Mouse (Mus musculus) midbrain, embryonic 12.5 days (tissue): Measurements from ENCODE around the gene Aspm. TPM values are rescaled to one million over a fixed set of nuclear protein-coding genes. Genes with fewer than 3 reads are reported as not detected.
"Not testable (repeated sequence)": the region's sequence is repeated elsewhere in the genome, so short reads cannot be mapped to it uniquely, and the experiment has no call there.

ENCODE experiments used
- ATAC-seq: fragments of 200-750 bp; cut with Nextera tagmentation; 2 replicates; pipeline ENCODE4 v1.8.0; 2017; ENCODE audit warnings: low read depth, moderate TSS enrichment, moderate library complexity; ENCODE audit not compliant: low FRiP score
- H3K27ac ChIP-seq: fragments of 300-500 bp; sonication (generic); replicated peaks from 2 replicates; pipeline ENCODE4 v1.5.1; 2016; ENCODE audit warnings: mild to moderate bottlenecking
- H3K27me3 ChIP-seq: fragments of 300-500 bp; sonication (generic); 2 replicates; pipeline ENCODE4 v1.6.1; 2016; ENCODE audit warnings: mild to moderate bottlenecking
- H3K36me3 ChIP-seq: fragments of 300-500 bp; sonication (generic); 2 replicates; pipeline ENCODE4 v1.6.1; 2016
- H3K4me1 ChIP-seq: fragments of 300-500 bp; sonication (generic); 2 replicates; pipeline ENCODE4 v1.6.1; 2016
- H3K4me2 ChIP-seq: fragments of 300-500 bp; sonication (generic); replicated peaks from 2 replicates; pipeline ENCODE4 v1.6.1; 2016; ENCODE audit warnings: mild to moderate bottlenecking, moderate library complexity
- H3K4me3 ChIP-seq: fragments of 300-500 bp; sonication (generic); 2 replicates; pipeline ENCODE4 v1.5.1; 2016; ENCODE audit warnings: mild to moderate bottlenecking
- H3K9ac ChIP-seq: fragments of 300-500 bp; sonication (generic); replicated peaks from 2 replicates; pipeline ENCODE4 v1.6.1; 2016; ENCODE audit warnings: mild to moderate bottlenecking, moderate library complexity
- H3K9me3 ChIP-seq: fragments of 300-500 bp; sonication (generic); 2 replicates; pipeline ENCODE4 v1.6.1; 2016; ENCODE audit warnings: mild to moderate bottlenecking
- WGBS: fragments of 180-500 bp; shearing (Covaris S2); methylation state at CpG from one replicate; pipeline ENCODE4 v1.1.7; 2016; 5-methylcytosine and 5-hydroxymethylcytosine counted together
- polyA plus RNA-seq: library from polyadenylated mRNA; unstranded; fragments of >200 nt; fragmentation: Nextera tagmentation; extraction: Ambion mirVana; gene quantifications from 2 replicates; pipeline ENCODE4 v1.2.1, GENCODE M21; 2016

Aspm gene
- 26.2 TPM in 2 replicates for polyA plus RNA-seq

GRCm38 (mm10) chr1:139454340-139455225 is at the start of gene Aspm:
Gene Aspm, plus strand, starts transcription at chr1:139454772.
- H3K4me3 ChIP-seq, result peak within 1 kb of the TSS; percentile 87
- peak; percentile 99 for ATAC-seq
- no peaks in the 10 kb centered on the region for H3K27me3 ChIP-seq
- peak within 1 kb of the TSS; percentile 73 for H3K9ac ChIP-seq
- peaks cover 11% of the 10 kb centered on the region for H3K36me3 ChIP-seq
- peak within 1 kb of the TSS; percentile 94 for H3K4me2 ChIP-seq
- H3K4me1 ChIP-seq, result peaks cover 18% of the 10 kb centered on the region
- H3K27ac ChIP-seq, result peak within 1 kb of the TSS; percentile 68; the same call in 1 of the 2 replicates
- H3K9me3 ChIP-seq, result no peaks in the 10 kb centered on the region
- under 1% methylated on average over 58 of the region's 65 CpGs for WGBS

GRCm38 (mm10) chr1:139405766-139406165 is 48.8 kb upstream of the Aspm start:
- no peak for ATAC-seq
- Histone ChIP-seq H3K9ac (no peak overlapping the region), H3K4me2 (no peak overlapping the region), H3K27ac (no peak overlapping the region), H3K27me3 (no peaks in the 10 kb centered on the region), H3K36me3 (no peaks in the 10 kb centered on the region), H3K4me3 (no peak overlapping the region), H3K9me3 (no peaks in the 10 kb centered on the region), H3K4me1 (no peaks in the 10 kb centered on the region)

GRCm38 (mm10) chr1:139407701-139408100 is 46.9 kb upstream of the Aspm start:
- Histone ChIP-seq H3K36me3 (no peaks in the 10 kb centered on the region), H3K27ac (no peak overlapping the region), H3K4me3 (no peak overlapping the region), H3K9ac (no peak overlapping the region), H3K4me2 (no peak overlapping the region), H3K27me3 (no peaks in the 10 kb centered on the region), H3K4me1 (no peaks in the 10 kb centered on the region), H3K9me3 (no peaks in the 10 kb centered on the region)
- ATAC-seq, result no peak
- WGBS, result 62% methylated on average over 5 of the region's 5 CpGs

GRCm38 (mm10) chr1:139412365-139412764 is 42.2 kb upstream of the Aspm start:
- not testable (repeated sequence) for H3K36me3 ChIP-seq, ATAC-seq, H3K4me1 ChIP-seq, H3K4me3 ChIP-seq, H3K9ac ChIP-seq, H3K27ac ChIP-seq, H3K4me2 ChIP-seq, H3K27me3 ChIP-seq, H3K9me3 ChIP-seq
- WGBS, result 83% methylated on average over 2 of the region's 2 CpGs

GRCm38 (mm10) chr1:139413465-139413864 is 41.1 kb upstream of the Aspm start:
- no peak overlapping the region for H3K9ac ChIP-seq
- H3K4me2 ChIP-seq, result no peak overlapping the region
- H3K4me3 ChIP-seq, result no peak overlapping the region
- no peaks in the 10 kb centered on the region for H3K36me3 ChIP-seq
- ATAC-seq, result no peak
- no peaks in the 10 kb centered on the region for H3K4me1 ChIP-seq
- no peaks in the 10 kb centered on the region for H3K9me3 ChIP-seq
- no peak overlapping the region for H3K27ac ChIP-seq
- WGBS, result 92% methylated on average over 3 of the region's 3 CpGs
- H3K27me3 ChIP-seq, result no peaks in the 10 kb centered on the region

- H3K9ac ChIP-seq, result peak overlapping the region; percentile 94; the same call in 1 of the 2 replicates
- H3K9me3 ChIP-seq, result no peaks in the 10 kb centered on the region
- H3K4me2 ChIP-seq, result peak overlapping the region; percentile 72
- peaks cover 31% of the 10 kb centered on the region for H3K4me1 ChIP-seq
- WGBS, result 6% methylated on average over 8 of the region's 8 CpGs
- no peaks in the 10 kb centered on the region for H3K27me3 ChIP-seq
- H3K4me3 ChIP-seq, result peak overlapping the region; percentile 87
- H3K27ac ChIP-seq, result peak overlapping the region; percentile 94; the same call in 1 of the 2 replicates
- ATAC-seq, result peak; percentile 14; the same call in 1 of the 2 replicates
- H3K36me3 ChIP-seq, result 0 out of 2 replicates have a peak, but pooled peaks cover 3% of the 10 kb centered on the region
These were observed 33.1 kb upstream of the Aspm start for GRCm38 (mm10) chr1:139421521-139421874.

- Histone ChIP-seq H3K4me2 (peak within 1 kb of the TSS; percentile 72), H3K4me1 (peaks cover 35% of the 10 kb centered on the region), H3K36me3 (0 out of 2 replicates have a peak, but pooled peaks cover 3% of the 10 kb centered on the region), H3K27me3 (no peaks in the 10 kb centered on the region), H3K9me3 (no peaks in the 10 kb centered on the region), H3K4me3 (peak within 1 kb of the TSS; percentile 87), H3K27ac (peak within 1 kb of the TSS; percentile 94), H3K9ac (peak within 1 kb of the TSS; percentile 94)
- under 1% methylated on average over 61 of the region's 88 CpGs for WGBS
- ATAC-seq, result peak; percentile 94
These were observed 32.4 kb upstream of the Aspm start, which contains the start of gene Zbtb41 for GRCm38 (mm10) chr1:139421875-139422791. Gene Zbtb41, plus strand, starts transcription at chr1:139422288.

GRCm38 (mm10) chr1:139422941-139423340 is 31.6 kb upstream of the Aspm start:
- Histone ChIP-seq H3K4me2 (peak overlapping the region; percentile 72), H3K9ac (peak overlapping the region; percentile 94), H3K4me3 (peak overlapping the region; percentile 87), H3K27me3 (no peaks in the 10 kb centered on the region), H3K9me3 (no peaks in the 10 kb centered on the region), H3K36me3 (0 out of 2 replicates have a peak, but pooled peaks cover 3% of the 10 kb centered on the region), H3K27ac (peak overlapping the region; percentile 94), H3K4me1 (peaks cover 36% of the 10 kb centered on the region)
- no peak for ATAC-seq
- 34% methylated on average over 10 of the region's 10 CpGs for WGBS

- H3K27me3 ChIP-seq, result no peaks in the 10 kb centered on the region
- 65% methylated on average over 10 of the region's 10 CpGs for WGBS
- H3K4me3 ChIP-seq, result peak overlapping the region; percentile 87
- H3K4me2 ChIP-seq, result peak overlapping the region; percentile 72
- H3K9ac ChIP-seq, result peak overlapping the region; percentile 94
- peaks cover 4% of the 10 kb centered on the region for H3K36me3 ChIP-seq
- H3K9me3 ChIP-seq, result no peaks in the 10 kb centered on the region
- H3K27ac ChIP-seq, result no peak overlapping the region
- H3K4me1 ChIP-seq, result peaks cover 36% of the 10 kb centered on the region
- ATAC-seq, result no peak
These were observed 30.6 kb upstream of the Aspm start for GRCm38 (mm10) chr1:139423931-139424330.

GRCm38 (mm10) chr1:139425006-139425405 is 29.6 kb upstream of the Aspm start:
- peak overlapping the region; percentile 44; the same call in 1 of the 2 replicates for H3K9ac ChIP-seq
- 34% methylated on average over 3 of the region's 3 CpGs for WGBS
- peak overlapping the region; percentile 41 for H3K4me3 ChIP-seq
- H3K4me2 ChIP-seq, result peak overlapping the region; percentile 63
- H3K4me1 ChIP-seq, result peaks cover 36% of the 10 kb centered on the region
- 0 out of 2 replicates have a peak overlapping the region, but pooled peaks have one; percentile 39 for H3K27ac ChIP-seq
- ATAC-seq, result no peak
- H3K9me3 ChIP-seq, result no peaks in the 10 kb centered on the region
- H3K27me3 ChIP-seq, result no peaks in the 10 kb centered on the region
- peaks cover 10% of the 10 kb centered on the region for H3K36me3 ChIP-seq

- Histone ChIP-seq H3K27me3 (no peaks in the 10 kb centered on the region), H3K4me2 (no peak overlapping the region), H3K9ac (no peak overlapping the region), H3K4me3 (no peak overlapping the region), H3K4me1 (no peaks in the 10 kb centered on the region), H3K27ac (no peak overlapping the region), H3K36me3 (peaks cover 39% of the 10 kb centered on the region), H3K9me3 (no peaks in the 10 kb centered on the region)
- peak; percentile 58; the same call in 1 of the 2 replicates for ATAC-seq
These were observed 16.2 kb upstream of the Aspm start for GRCm38 (mm10) chr1:139438373-139438772.
